Mouse (Mus musculus) kidney, embryonic 15.5 days (tissue): ENCODE results near the gene Trim47. TPM values are rescaled to one million over a fixed set of nuclear protein-coding genes. Genes with fewer than 3 reads are reported as not detected.
"Not testable (repeated sequence)": the region's sequence is repeated elsewhere in the genome, so short reads cannot be mapped to it uniquely, and the experiment has no call there.

Source experiments
- ATAC-seq: fragments of 200-750 bp; cut with Nextera tagmentation; replicated peaks from 2 replicates; pipeline ENCODE4 v1.8.0; 2017; ENCODE audit warnings: moderate TSS enrichment; ENCODE audit not compliant: low FRiP score
- H3K27ac ChIP-seq: fragments of 300-500 bp; sonication (generic); 2 replicates; pipeline ENCODE4 v1.5.1; 2015; ENCODE audit warnings: mild to moderate bottlenecking, inconsistent platforms
- H3K27me3 ChIP-seq: fragments of 300-500 bp; sonication (generic); 2 replicates; pipeline ENCODE4 v1.6.1; 2015; ENCODE audit warnings: inconsistent platforms
- H3K36me3 ChIP-seq: fragments of 300-500 bp; sonication (generic); 2 replicates; pipeline ENCODE4 v1.6.1; 2015; ENCODE audit warnings: inconsistent platforms
- H3K4me1 ChIP-seq: fragments of 300-500 bp; sonication (generic); 2 replicates; pipeline ENCODE4 v1.6.1; 2015; ENCODE audit warnings: inconsistent platforms
- H3K4me2 ChIP-seq: fragments of 300-500 bp; sonication (generic); 2 replicates; pipeline ENCODE4 v1.6.1; 2015; ENCODE audit warnings: moderate library complexity, mild to moderate bottlenecking, inconsistent platforms
- H3K4me3 ChIP-seq: fragments of 300-500 bp; sonication (generic); replicated peaks from 2 replicates; pipeline ENCODE4 v1.5.1; 2015; ENCODE audit warnings: mild to moderate bottlenecking, inconsistent platforms
- H3K9ac ChIP-seq: fragments of 300-500 bp; sonication (generic); 2 replicates; pipeline ENCODE4 v1.6.1; 2015; ENCODE audit warnings: mild to moderate bottlenecking, inconsistent platforms
- H3K9me3 ChIP-seq: fragments of 300-500 bp; sonication (generic); replicated peaks from 2 replicates; pipeline ENCODE4 v1.6.1; 2016; ENCODE audit warnings: inconsistent platforms
- WGBS: fragments of 180-500 bp; shearing (Covaris S2); methylation state at CpG from one replicate; pipeline ENCODE4 v1.1.7; 2015; ENCODE audit warnings: mixed read lengths; 5-methylcytosine and 5-hydroxymethylcytosine counted together
- polyA plus RNA-seq: library from polyadenylated mRNA; unstranded; fragments of >200 nt; fragmentation: Nextera tagmentation; extraction: Ambion mirVana; gene quantifications from 2 replicates; pipeline ENCODE4 v1.2.1, GENCODE M21; 2015

Gene Trim47
- polyA plus RNA-seq, 1 experiment from 2014 or later, result 24.6 TPM

DNA sequence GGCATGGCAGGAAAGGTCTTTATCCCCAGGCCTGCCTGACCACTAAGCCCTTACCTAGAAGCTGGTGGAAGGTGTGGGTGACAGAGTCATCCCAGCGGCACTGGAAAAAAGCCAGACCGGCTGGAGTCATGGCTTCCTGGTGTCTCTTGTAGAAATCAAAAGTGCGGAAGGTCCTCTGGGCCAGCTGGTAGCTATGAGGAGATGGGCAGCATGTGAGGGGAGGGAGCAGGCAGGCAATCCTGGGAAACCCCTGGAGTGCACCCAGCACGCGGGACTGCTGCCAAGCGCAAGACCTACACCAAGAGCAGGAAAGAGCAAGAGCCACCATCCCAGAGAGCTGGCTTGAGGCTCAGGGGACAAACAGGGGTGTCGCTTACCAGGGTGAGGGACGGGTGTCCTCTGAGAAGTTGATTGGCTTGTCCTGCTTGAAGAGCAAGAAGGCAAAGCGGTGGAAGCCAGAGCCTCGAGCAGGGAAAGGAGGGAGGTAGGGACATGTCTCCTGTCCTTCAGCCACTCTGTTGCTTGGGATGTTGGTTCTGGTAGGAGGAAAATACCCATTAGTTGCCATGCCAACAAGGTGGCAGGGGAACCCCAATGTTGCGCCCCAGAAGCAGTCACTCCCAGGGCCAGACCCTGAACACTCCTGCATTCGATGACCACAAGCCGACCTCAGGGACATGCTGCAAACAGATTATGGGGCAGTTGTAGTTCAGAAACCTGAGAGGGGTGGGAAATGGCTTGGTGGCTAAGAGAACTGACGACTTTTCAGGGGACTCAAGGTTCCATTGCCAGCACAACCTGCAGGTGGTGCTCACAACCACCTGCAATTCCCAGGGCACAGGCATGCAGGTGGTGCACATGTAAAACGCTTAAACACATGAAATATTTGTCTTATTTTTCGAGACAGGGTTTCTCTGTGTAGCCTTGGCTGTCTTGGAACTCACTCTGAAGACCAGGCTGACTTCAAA lies 5.6 kb upstream of the Trim47 start:
- Histone ChIP-seq H3K9me3 (no peaks in the 10 kb centered on the region), H3K27me3 (no peaks in the 10 kb centered on the region), H3K4me3 (no peak overlapping the region), H3K9ac (peak overlapping the region; percentile 11; the same call in 1 of the 2 replicates), H3K4me1 (peaks cover 55% of the 10 kb centered on the region), H3K27ac (no peak overlapping the region), H3K36me3 (peaks cover 55% of the 10 kb centered on the region), H3K4me2 (no peak overlapping the region)
- WGBS, result 78% methylated on average over 16 of the region's 16 CpGs
- no peak for ATAC-seq

DNA sequence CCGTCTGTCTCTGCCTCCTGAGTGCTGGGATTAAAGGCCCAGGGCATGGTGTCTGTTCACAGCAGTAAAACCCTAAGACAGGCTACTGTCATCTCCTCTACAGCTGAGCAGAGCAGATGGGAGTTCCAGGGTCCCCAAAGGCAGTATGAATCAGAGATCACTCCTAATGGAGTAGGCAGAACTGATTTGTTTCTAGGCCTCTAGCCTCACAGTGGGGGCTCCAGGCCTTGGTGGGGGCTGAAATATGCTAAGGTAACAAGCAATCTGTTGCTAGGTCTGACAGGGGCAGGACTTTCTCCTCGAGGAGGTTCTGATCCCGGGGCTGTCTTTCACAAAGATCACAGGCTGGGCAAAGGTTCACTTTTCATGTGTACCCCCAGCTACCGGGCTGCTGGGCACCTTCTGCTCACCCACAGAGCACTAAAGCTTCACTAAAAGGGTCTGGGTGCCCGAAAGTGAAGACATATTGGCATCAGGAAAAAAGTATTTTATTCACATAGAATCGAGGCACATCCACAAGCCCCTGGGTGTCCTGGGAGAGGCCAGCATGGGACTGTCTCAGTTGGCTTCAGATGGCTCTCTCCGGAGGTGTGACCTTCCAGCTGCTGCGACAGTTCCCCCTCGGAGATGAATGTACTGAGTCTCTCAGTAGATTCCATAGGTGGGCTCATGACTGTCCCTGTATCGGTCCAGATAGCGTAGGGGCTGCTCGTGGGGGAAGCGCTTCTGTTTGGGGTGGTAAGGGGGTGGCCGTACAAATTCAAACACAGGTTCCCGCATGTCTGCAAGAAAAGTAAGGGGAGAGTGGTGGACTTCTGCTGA lies 4.5 kb upstream of the Trim47 start:
- Histone ChIP-seq H3K4me1 (peaks cover 54% of the 10 kb centered on the region), H3K4me3 (peak overlapping the region; percentile 64), H3K27ac (peak overlapping the region; percentile 96), H3K9me3 (no peaks in the 10 kb centered on the region), H3K27me3 (no peaks in the 10 kb centered on the region), H3K4me2 (peak overlapping the region; percentile 80), H3K36me3 (peaks cover 51% of the 10 kb centered on the region), H3K9ac (peak overlapping the region; percentile 68)
- ATAC-seq, result no peak
- WGBS, result 77% methylated on average over 15 of the region's 15 CpGs

- peaks cover 52% of the 10 kb centered on the region for H3K36me3 ChIP-seq
- peak within 1 kb of the TSS; percentile 96 for H3K27ac ChIP-seq
- H3K9ac ChIP-seq, result peak within 1 kb of the TSS; percentile 68
- H3K4me3 ChIP-seq, result peak within 1 kb of the TSS; percentile 64
- no peaks in the 10 kb centered on the region for H3K27me3 ChIP-seq
- peak within 1 kb of the TSS; percentile 80 for H3K4me2 ChIP-seq
- H3K9me3 ChIP-seq, result no peaks in the 10 kb centered on the region
- peak; percentile 85 for ATAC-seq
- WGBS, result 1% methylated on average over 69 of the region's 69 CpGs
- peaks cover 51% of the 10 kb centered on the region for H3K4me1 ChIP-seq
Measured at GRCm38 (mm10) chr11:116130488-116131205, 3.6 kb upstream of the Trim47 start, which contains the start of gene Trim65. TSS of gene Trim65 (minus strand) at chr11:116131128.

DNA sequence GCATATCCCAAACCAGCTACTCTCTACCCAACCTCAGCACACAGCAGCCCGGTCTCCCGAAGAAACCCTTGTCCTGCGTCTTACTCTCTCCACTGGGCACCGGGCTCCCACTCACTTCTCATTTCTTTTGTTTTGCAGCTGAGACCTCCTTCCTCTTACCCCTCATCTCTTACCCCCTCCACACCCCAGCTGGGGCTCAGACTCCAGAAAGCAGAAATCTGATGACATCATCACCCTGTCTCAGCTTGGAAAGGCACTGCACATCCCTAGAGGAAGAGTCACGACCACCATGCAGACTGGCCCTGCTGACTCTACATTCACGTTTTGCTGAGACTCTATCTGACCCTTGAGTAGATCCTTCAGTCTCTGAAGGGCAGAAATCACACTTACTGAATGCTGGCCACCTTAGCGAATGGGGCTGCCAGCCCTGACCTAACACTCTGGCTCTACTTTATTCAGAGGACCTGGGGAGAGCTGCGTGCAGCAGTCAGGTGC lies 3.0 kb upstream of the Trim47 start:
- peak overlapping the region; percentile 80 for H3K4me2 ChIP-seq
- peaks cover 51% of the 10 kb centered on the region for H3K36me3 ChIP-seq
- peaks cover 51% of the 10 kb centered on the region for H3K4me1 ChIP-seq
- H3K27me3 ChIP-seq, result no peaks in the 10 kb centered on the region
- ATAC-seq, result peak; percentile 13
- no peaks in the 10 kb centered on the region for H3K9me3 ChIP-seq
- peak overlapping the region; percentile 64 for H3K4me3 ChIP-seq
- peak overlapping the region; percentile 68 for H3K9ac ChIP-seq
- 47% methylated on average over 8 of the region's 8 CpGs for WGBS
- H3K27ac ChIP-seq, result peak overlapping the region; percentile 96

DNA sequence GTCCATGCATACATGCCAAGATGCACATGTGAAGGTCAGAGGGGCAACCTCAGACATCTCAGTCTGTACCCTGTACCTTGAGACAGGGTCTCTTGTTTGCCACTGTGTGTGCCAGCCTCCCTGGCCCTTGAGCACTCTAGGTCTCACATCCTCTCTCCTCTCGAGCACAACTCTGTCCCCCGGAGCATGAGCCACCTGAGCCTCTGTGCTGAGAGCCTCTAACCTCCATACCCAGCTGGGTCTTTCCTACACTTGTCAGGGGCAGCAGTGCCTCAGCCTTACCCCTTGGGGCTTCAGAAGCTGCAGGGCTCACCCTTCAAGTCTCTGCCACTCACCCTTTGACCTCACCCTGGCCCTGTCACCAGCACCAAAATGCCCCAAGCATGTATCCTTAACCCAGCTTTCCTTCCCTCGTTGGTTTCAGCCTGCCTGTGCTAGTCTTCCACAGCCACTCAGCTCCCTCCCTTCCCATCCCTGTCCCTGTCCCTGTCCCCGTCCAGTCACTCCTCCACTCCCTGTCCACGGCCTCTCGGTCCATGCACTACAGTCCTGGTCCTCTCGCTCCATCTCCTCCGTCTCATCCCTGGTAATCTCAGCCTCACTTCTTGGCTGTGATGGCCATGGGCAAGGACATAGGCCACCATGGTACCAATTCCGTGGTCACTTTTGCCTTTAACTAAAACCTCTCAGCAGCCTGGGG lies 2.2 kb upstream of the Trim47 start:
- 0 out of 2 replicates have a peak overlapping the region, but pooled peaks have one; percentile 10 for H3K9ac ChIP-seq
- H3K27me3 ChIP-seq, result no peaks in the 10 kb centered on the region
- peaks cover 52% of the 10 kb centered on the region for H3K4me1 ChIP-seq
- H3K4me2 ChIP-seq, result peak overlapping the region; percentile 80; the same call in 1 of the 2 replicates
- peaks cover 43% of the 10 kb centered on the region for H3K36me3 ChIP-seq
- no peak for ATAC-seq
- H3K4me3 ChIP-seq, result no peak overlapping the region
- no peaks in the 10 kb centered on the region for H3K9me3 ChIP-seq
- H3K27ac ChIP-seq, result no peak overlapping the region
- WGBS, result 80% methylated on average over 9 of the region's 9 CpGs

GRCm38 (mm10) chr11:116127986-116128385 lies 976 bp upstream of the Trim47 start:
- Histone ChIP-seq H3K4me1 (peaks cover 52% of the 10 kb centered on the region), H3K9me3 (no peaks in the 10 kb centered on the region), H3K4me2 (no peak overlapping the region), H3K9ac (no peak overlapping the region), H3K27me3 (no peaks in the 10 kb centered on the region), H3K36me3 (peaks cover 31% of the 10 kb centered on the region), H3K4me3 (no peak overlapping the region), H3K27ac (peak overlapping the region; percentile 64)
- no peak for ATAC-seq
- WGBS, result 75% methylated on average over 9 of the region's 9 CpGs

GRCm38 (mm10) chr11:116126261-116126660 lies 749 bp downstream of the Trim47 start:
- H3K4me1 ChIP-seq, result peaks cover 42% of the 10 kb centered on the region
- H3K27ac ChIP-seq, result no peak overlapping the region
- WGBS, result 93% methylated on average over 15 of the region's 15 CpGs
- no peaks in the 10 kb centered on the region for H3K27me3 ChIP-seq
- H3K4me2 ChIP-seq, result no peak overlapping the region
- H3K4me3 ChIP-seq, result no peak overlapping the region
- no peaks in the 10 kb centered on the region for H3K9me3 ChIP-seq
- H3K36me3 ChIP-seq, result peaks cover 25% of the 10 kb centered on the region
- no peak for ATAC-seq
- no peak overlapping the region for H3K9ac ChIP-seq

DNA sequence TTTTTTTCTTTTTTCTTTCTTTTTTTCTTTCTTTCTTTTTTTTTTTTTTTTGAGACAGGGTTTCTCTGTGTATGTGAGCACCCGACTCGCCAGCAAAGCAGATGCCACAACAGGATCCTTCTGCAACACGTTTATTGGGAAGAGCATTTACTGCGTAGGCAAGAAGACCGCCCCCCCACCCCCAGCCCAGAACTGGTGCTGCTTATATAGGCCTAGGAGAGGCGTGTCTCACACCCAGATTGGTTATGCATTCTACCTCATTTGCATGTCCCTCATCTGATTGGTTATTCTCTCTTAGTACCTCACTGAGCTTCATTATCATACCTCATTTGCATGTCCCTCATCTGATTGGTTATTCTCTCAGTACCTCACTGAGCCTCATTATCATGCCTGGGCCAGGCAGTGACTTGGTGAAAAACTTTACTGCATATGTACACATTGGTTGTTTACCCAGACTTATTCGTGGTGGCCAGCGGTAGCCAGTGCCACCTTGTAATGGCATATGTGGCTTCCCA lies 5.2 kb downstream of the Trim47 start:
- not testable (repeated sequence) for H3K4me2 ChIP-seq, H3K27ac ChIP-seq, H3K9ac ChIP-seq, H3K4me3 ChIP-seq, ATAC-seq, H3K27me3 ChIP-seq, H3K4me1 ChIP-seq, H3K9me3 ChIP-seq
- H3K36me3 ChIP-seq, result peaks cover 25% of the 10 kb centered on the region
- 93% methylated on average over 8 of the region's 8 CpGs for WGBS

DNA sequence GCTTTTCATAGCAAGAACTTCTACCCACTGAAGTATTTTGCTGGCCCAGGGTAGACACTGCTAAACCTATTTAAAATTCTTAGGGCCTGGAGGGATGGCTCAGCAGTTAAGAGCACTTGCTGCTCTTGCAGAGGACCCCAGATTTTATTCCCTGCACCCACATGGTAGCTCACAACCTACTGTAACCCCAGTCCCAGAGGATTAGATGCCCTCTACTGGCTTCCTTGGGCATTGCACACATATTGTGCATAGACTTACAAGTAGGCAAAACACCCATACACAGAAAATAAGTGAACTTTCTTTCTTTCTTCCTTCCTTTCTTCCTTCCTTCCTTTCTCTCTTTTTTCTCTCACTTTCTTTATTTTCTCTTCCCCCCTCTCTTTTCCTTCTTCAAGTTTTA lies 9.2 kb downstream of the Trim47 start:
- Histone ChIP-seq H3K36me3 (peaks cover 9% of the 10 kb centered on the region), H3K9me3 (no peaks in the 10 kb centered on the region), H3K9ac (no peak overlapping the region)

GRCm38 (mm10) chr11:116117241-116117640 lies 9.8 kb downstream of the Trim47 start:
- H3K27ac ChIP-seq, result no peak overlapping the region
- WGBS, result 61% methylated on average over 12 of the region's 12 CpGs
- H3K27me3 ChIP-seq, result no peaks in the 10 kb centered on the region
- H3K9ac ChIP-seq, result no peak overlapping the region
- no peaks in the 10 kb centered on the region for H3K9me3 ChIP-seq
- peaks cover 4% of the 10 kb centered on the region for H3K36me3 ChIP-seq
- H3K4me1 ChIP-seq, result no peaks in the 10 kb centered on the region
- no peak overlapping the region for H3K4me2 ChIP-seq
- no peak for ATAC-seq
- no peak overlapping the region for H3K4me3 ChIP-seq

More for the DNA sequence above, 9.2 kb downstream of the Trim47 start:
- Histone ChIP-seq H3K27me3 (no peaks in the 10 kb centered on the region), H3K27ac (no peak overlapping the region), H3K4me1 (no peaks in the 10 kb centered on the region), H3K4me3 (no peak overlapping the region), H3K4me2 (no peak overlapping the region)
- no peak for ATAC-seq
